Mouse (Mus musculus) layer of hippocampus, adult 2 months (tissue): Measurements from ENCODE around the gene Acads. TPM values are rescaled to one million over a fixed set of nuclear protein-coding genes. Genes with fewer than 3 reads are reported as not detected.
"Not testable (repeated sequence)": the region's sequence is repeated elsewhere in the genome, so short reads cannot be mapped to it uniquely, and the experiment has no call there.

ENCODE experiments used
- DNase-seq, 2 experiments: peaks; one replicate each; pipeline ENCODE4 v3.0.0; 2022; ENCODE audit warnings: low spot score in 2 of 2
- H3K27ac ChIP-seq: fragments of 200-600 bp; 2 replicates; pipeline ENCODE4 v1.8.1; 2022
- H3K4me3 ChIP-seq: fragments of 200-600 bp; 2 replicates; pipeline ENCODE4 v1.8.1; 2022; ENCODE audit warnings: mild to moderate bottlenecking
- CTCF ChIP-seq: fragments of 200-600 bp; conservative IDR thresholded peaks from 2 replicates; pipeline ENCODE4 v1.8.1; 2022; ENCODE audit warnings: antibody characterized with exemption, mild to moderate bottlenecking, moderate library complexity
- total RNA-seq, 2 experiments: library from RNA; stranded (reverse); gene quantifications; 2 replicates each; pipeline ENCODE4 v1.2.3; 2021

The Acads gene
- total RNA-seq, 2 experiments from 2014 or later = 6.5 to 7.3 TPM

DNA sequence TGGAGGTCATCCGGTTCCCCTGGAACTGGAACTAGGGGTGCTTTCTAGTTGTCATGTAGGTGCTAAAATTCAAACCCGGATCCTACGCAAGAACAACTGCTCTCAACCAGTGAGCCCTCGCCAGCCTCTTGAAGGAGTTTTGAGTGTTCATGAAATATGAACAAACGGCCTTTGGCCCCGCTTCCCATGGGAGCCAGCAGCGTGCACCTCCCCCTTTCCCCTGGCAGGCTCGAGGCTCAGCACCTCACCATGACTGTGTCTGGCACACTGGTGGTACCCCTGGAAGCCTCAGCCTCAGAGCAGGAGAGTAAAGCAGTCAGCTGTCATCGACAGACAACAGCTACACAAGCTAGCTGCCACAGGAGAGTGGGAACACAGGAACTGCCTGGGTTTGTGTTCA lies 19.2 kb downstream of the Acads start:
- Histone ChIP-seq H3K4me3 (no peak overlapping the region), H3K27ac (peak overlapping the region; percentile 57; the same call in 1 of the 2 replicates)
- DNase-seq = no peak
- no peak for TF ChIP-seq CTCF

DNA sequence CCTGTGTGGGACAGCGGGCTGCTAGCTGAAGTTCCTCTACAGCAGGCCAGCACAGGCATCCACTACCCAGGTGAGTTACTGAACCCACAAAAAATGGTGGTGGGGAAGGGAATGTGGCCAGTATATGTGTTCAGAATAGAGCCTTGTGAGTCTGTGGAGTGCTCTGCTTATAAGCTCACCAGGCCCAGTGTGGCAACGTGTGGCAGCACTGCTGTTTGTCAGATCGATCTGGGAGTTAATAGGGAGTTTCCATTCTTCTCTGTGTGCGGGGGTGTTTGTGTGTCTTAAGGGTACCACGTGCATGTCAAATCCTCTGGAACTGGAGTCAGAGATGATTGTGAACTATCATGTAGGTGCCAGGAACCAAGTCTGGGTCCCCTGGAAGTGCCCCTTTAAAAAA lies 19.6 kb downstream of the Acads start:
- peak overlapping the region; percentile 57; the same call in 1 of the 2 replicates for H3K27ac ChIP-seq
- no peak for DNase-seq
- TF ChIP-seq CTCF = no peak
- H3K4me3 ChIP-seq = no peak overlapping the region

DNA sequence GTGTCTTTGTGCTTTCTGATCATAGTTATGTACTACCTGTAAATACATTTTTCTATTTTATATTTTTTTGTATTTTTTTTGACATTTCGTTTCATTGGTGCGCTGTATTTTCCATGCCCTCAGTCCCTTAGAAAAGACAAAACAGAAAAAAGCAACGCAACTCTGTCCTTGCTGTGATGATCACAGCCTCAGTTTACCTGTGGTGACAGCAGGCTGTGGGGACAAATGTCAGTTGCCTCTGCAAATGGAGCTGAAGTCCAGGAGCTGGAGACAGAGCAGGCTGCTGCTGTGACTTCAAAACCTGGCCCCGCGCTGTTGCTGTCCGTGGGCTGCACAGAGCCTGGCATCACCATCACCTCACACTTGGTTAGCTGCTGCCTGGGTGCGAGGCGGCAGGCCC lies 21.0 kb downstream of the Acads start, which contains the start of gene Gm10401:
Gene Gm10401, minus strand, starts transcription at position 101 of the 400 bp plus-strand sequence.
- no peak for TF ChIP-seq CTCF
- H3K27ac ChIP-seq = no peak within 1 kb of the TSS
- no peak within 1 kb of the TSS for H3K4me3 ChIP-seq
- DNase-seq = no peak

DNA sequence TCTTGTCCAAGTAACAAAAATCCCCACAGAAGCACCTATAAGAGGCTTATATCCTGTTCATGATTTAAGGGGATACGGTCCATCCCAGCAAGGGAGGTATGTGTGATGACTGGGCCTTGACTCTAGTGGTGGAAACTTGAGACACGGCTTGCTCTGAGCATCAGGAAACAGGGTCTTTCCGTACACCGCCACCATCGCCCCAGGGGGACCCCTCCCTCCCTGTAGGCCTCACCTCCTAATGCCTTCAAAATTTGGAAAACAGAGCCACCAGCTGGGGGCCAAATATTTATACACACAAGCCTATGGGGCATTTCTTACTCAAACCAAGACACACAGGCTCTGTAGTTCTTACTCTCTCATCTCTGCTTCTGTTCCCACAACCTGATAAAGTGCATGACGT lies 27.4 kb downstream of the Acads start:
- Histone ChIP-seq H3K27ac (no peak overlapping the region), H3K4me3 (no peak overlapping the region)
- no peak for DNase-seq
- no peak for TF ChIP-seq CTCF

DNA sequence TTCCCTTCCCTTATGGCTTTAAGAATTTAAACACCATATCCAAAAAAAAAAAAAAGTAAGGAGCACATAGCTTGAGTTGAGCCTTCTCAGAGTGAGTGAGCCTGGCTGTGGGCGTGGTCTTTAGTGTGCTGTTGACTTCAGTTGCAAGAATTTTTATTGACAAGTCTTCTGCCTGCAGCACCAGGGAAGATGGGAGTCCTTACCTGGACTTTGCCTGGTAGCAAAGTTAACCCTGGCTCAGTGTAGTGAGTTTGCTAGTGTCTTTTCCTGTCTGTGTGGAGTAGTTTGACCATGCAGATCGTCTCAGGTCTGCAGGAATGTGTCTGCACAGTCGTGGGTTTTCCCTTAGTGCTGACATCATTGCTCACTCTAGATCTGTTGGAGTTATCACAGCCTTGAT lies 28.1 kb downstream of the Acads start:
- Histone ChIP-seq H3K4me3 (no peak overlapping the region), H3K27ac (no peak overlapping the region)
- TF ChIP-seq CTCF = no peak
- no peak for DNase-seq

DNA sequence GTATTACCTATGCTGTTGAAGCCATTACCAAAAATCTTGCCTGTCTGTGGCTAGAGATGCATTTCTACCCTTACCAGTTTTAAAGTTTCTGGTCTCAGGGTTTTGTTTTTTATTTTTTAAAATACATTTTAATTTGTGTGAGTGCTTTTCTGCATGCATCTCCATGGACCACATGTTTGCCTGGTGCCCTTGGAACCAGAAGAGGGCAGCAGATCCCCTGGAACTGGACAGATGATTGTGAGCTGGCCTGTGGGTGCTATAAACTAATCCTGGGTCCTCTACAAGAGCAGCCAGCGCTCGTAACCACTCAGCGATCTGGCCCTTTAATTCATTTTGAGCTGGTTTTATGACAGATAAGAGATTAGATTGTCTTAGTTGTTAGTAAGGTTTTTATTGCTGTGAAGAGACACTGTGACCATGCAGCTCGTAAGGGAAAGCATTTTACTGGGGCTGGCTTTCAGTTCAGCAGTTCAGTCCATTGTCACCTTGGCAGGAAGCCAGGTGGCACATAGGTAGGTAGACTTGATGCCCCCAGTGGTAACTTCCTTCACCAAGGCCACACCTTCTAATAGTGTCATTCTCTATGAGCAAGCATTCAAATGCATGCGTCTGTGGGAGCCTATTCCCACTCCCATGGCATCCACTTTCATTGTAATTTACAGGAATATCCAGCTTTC lies 29.4 kb downstream of the Acads start:
- no peak for DNase-seq
- TF ChIP-seq CTCF = peak; percentile 52
- Histone ChIP-seq H3K27ac (no peak overlapping the region), H3K4me3 (no peak overlapping the region)

DNA sequence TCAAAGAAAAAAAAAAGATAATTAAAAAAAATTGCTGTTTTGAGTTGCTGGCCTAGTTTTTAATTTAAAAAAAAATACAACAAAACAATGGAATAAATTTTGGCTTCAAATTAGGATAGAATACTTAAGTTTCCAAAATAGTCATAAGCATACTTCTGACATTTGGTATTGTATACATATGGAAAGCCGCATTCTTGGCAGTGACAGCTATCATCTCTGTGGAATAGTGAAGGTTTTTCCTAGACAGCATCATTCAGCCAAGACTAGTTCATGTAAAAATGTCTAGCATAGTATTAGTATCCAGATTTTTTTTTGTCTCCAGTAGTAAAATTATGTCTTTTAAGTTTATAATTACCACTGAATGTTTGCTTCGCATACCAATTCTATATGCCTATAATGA lies 33.5 kb downstream of the Acads start:
- DNase-seq = no peak
- Histone ChIP-seq H3K27ac (no peak overlapping the region), H3K4me3 (no peak overlapping the region)
- TF ChIP-seq CTCF = no peak

DNA sequence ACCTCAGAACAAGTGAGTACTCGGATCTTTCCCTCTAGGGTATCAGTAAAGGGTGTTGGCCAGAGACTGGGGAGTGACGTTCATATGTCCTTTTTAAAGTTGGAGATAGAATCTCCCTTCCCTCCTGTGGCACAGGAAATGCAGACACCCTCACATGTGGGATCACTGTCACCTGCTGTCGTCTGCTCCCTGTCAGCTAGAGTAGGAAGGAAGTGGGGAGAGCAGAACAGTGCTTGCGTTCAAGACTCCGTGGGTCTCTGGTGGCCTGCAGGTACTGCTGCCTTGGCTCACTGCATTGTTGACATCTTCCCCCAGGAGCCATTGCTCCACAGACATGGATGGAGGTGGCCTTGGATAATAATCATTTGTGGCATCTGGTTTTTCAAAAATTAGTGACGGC lies 35.7 kb downstream of the Acads start:
- no peak overlapping the region for H3K4me3 ChIP-seq
- no peak for DNase-seq
- TF ChIP-seq CTCF = no peak
- no peak overlapping the region for H3K27ac ChIP-seq

DNA sequence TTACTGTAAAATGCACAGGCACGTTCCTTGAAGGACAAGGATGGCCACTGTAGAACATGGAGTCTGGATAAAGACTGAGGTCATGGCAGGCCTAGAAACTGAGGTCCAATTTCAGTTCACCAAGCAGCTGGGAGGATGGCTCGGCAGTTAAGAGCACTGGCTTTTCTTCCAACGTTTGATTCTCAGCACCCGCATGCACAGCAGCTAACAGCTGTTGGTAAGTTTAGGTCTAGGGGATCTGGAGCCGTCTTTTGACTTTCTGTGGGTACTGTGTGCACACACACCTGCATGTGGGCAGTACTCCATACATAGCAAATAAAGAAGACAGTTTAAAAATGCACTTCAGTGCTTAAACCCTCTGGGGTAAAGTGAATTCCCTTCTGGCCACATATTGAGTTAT lies 37.5 kb downstream of the Acads start:
- Histone ChIP-seq H3K4me3 (no peak overlapping the region), H3K27ac (no peak overlapping the region)
- no peak for TF ChIP-seq CTCF
- no peak for DNase-seq

DNA sequence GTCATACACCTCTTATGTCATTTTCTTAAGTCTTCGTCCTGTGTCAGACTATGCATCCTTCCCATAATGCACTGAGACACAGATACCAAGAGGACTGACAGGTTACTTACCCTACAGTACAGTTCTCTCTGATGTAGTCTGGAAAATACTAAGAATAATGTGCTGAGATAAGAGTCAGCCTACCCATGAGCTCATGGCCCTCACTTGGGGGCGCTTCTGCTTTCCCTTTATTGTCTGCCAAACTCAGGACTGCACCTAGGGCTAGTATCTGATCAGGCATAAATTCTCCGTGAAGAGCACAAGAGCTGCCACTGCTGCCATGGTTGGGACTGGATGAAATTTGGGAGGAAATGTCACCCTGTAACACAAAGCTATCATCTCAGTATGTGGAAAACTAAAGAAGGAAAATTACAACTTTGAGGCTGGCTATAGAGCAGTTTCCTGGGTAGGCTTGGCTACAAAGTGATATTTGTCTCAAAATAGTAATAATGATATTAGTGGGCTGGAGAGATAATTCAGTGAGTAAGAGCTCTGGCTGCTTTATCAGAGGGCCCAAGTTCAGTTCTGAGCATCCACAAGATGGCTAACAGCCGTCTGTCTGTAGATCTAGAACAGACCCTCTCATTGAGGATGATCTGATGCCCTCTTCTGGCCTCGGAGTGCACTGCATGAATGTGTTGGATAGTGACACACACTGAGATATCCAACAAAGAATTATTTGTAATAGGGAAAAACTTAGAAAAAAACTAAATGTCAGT lies 42.8 kb downstream of the Acads start:
- H3K27ac ChIP-seq = no peak overlapping the region
- peak; percentile 90 for TF ChIP-seq CTCF
- no peak overlapping the region for H3K4me3 ChIP-seq
- peak; percentile 36 to 37 for DNase-seq

DNA sequence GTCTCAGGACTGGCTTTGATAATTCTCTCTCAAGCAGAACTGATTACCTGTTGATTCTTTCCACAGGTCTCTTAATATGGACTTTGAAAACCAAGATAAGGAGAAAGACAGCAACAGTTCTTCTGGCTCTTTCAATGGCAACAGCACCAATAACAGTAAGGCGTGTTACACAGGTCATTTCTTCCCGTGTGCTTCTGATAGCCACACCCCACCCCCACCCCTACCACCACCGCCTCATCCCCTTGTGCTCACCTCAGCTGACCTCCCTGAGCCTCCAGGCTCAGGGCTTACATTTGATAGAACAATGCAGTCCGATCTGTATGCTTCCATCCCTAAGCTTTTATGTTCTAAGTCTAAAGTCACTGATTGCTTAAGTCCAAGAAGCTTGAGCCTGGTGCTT lies 44.4 kb downstream of the Acads start:
- no peak for TF ChIP-seq CTCF
- no peak for DNase-seq
- Histone ChIP-seq H3K27ac (no peak overlapping the region), H3K4me3 (no peak overlapping the region)

DNA sequence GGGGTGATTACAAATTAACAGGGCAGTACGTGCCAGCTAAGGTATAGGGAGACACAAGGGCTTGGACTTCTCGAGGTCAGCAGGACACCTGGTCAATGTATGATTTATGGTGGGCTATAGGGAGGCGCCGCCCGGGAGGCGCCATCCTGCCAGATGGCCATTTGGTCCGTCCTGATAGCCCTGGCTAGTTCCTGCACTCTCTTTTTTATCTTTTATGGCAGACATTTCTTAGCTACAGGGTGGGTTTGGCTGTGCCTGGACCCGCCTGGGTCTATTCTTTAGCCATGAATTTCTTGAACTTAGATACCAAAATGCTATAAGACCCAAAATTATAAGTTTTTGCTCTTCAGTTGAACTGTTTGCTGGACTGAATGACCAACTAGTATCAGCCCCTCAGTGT lies 45.8 kb downstream of the Acads start:
- H3K27ac ChIP-seq, DNase-seq, H3K4me3 ChIP-seq: not testable (repeated sequence)

DNA sequence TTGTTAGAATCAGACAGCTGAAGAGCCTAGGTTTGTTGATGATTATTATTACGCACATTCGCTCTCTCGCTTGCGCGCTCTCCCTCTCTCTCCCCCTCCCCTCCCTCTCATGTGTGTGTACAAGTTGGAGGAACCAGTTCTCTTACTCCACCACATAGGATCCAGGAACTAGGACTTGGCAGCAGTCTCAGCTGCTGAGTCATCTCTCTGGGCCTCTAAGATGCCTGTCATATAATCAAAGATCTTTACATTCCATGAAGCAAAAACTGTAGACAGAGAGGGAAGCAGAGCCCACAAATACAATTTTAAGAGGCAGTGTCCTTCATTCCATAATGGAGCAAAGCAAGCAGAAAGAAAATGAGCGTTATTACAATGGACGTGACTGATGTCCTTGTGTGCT lies 47.0 kb downstream of the Acads start:
- TF ChIP-seq CTCF = no peak
- Histone ChIP-seq H3K4me3 (no peak overlapping the region), H3K27ac (peak overlapping the region; percentile 8; the same call in 1 of the 2 replicates)
- peak; percentile 22 to 44 for DNase-seq
